8 mouse cellular contexts compared by ENCODE assay signal in genomic region chr6:50937094-50937493, GRCm38 (mm10).
DNase-seq lines count a peak whose midpoint lies in the region; ATAC-seq lines count a peak whose summit lies in the region.

No protein-coding gene starts in this region.

- no peaks in the 10 kb centered on the region; the same call in 1 of the 2 replicates for H3K27me3 ChIP-seq in hindbrain, embryonic 10.5 days (ENCODE audit: insufficient read depth, poor library complexity, severe bottlenecking)
- H3K27me3 ChIP-seq in hindbrain, embryonic 12.5 days, result no peaks in the 10 kb centered on the region

- no peaks in the 10 kb centered on the region for H3K36me3 ChIP-seq in hindbrain, embryonic 10.5 days
- no peaks in the 10 kb centered on the region for H3K36me3 ChIP-seq in hindbrain, embryonic 12.5 days

- H3K9me3 ChIP-seq in hindbrain, embryonic 10.5 days, result no peaks in the 10 kb centered on the region
- no peaks in the 10 kb centered on the region for H3K9me3 ChIP-seq in hindbrain, embryonic 12.5 days (replicated peaks)

- peak; percentile 74 for DNase-seq in hindbrain, embryonic 10.5 days (ENCODE audit: low spot score)
- DNase-seq in adrenal gland, adult (ENCODE audit: inconsistent age in 2 of 2, low spot score in 1 of 2), result peak; percentile 48 to 86
- peak; percentile 83 for DNase-seq in embryo, embryonic 10 days (ENCODE audit: low spot score)
- DNase-seq in heart, postnatal 36 days, result peak; percentile 77 to 85
- peak; percentile 62 to 84 for DNase-seq in left cerebral cortex, postnatal 14 days (ENCODE audit: low spot score in 2 of 2)
- peak; percentile 5 to 68 for DNase-seq in thymus, postnatal 10 days (ENCODE audit: low spot score in 2 of 2)

- no peak overlapping the region for H3K9ac ChIP-seq in hindbrain, embryonic 12.5 days

- H3K27ac ChIP-seq in hindbrain, embryonic 10.5 days, result peak overlapping the region; percentile 76
- no peak overlapping the region for H3K27ac ChIP-seq in hindbrain, embryonic 12.5 days

- no peak overlapping the region for H3K4me3 ChIP-seq in hindbrain, embryonic 10.5 days
- no peak overlapping the region for H3K4me3 ChIP-seq in hindbrain, embryonic 12.5 days

- no peak overlapping the region for H3K4me2 ChIP-seq in hindbrain, embryonic 12.5 days (replicated peaks)

- intact Hi-C loops in heart, postnatal 36 days (cut with DNase I), result loop anchor here (1.0 kb wide), 2 partner anchors 129 to 258 kb away; no protein-coding TSS in a partner anchor
- intact Hi-C loops in left cerebral cortex, postnatal 14 days (cut with DNase I), result loop anchor here (1.0 kb wide), 2 partner anchors 129 to 258 kb away; no protein-coding TSS in a partner anchor

- ATAC-seq in hindbrain, embryonic 12.5 days (ENCODE audit: low FRiP score), result no peak
- peak; percentile 57; the same call in 1 of the 2 replicates for ATAC-seq in neutrophil, adult 5-6 weeks (ENCODE audit: extremely low read depth, insufficient number of reproducible peaks, low FRiP score, poor library complexity, severe bottlenecking)

- 31% methylated on average over 9 of the region's 9 CpGs for WGBS in hindbrain, embryonic 10.5 days
- 31% methylated on average over 9 of the region's 9 CpGs for WGBS in hindbrain, embryonic 12.5 days

- H3K4me1 ChIP-seq in hindbrain, embryonic 10.5 days (replicated peaks), result peaks cover 29% of the 10 kb centered on the region
- peaks cover 10% of the 10 kb centered on the region for H3K4me1 ChIP-seq in hindbrain, embryonic 12.5 days
